Mouse (Mus musculus) brain, embryonic 14.5 days (tissue): ENCODE measurements around the gene Rab11fip2.

ENCODE experiments used
- CTCF ChIP-seq: fragments of 200-500 bp; IDR thresholded peaks from 2 replicates; pipeline ENCODE4 v1.5.1; 2012; ENCODE audit warnings: inconsistent platforms, mild to moderate bottlenecking, moderate library complexity, borderline replicate concordance; ENCODE audit not compliant: insufficient read depth, insufficient read length; ENCODE audit errors: extremely low read depth
- POLR2A ChIP-seq: fragments of 200-500 bp; IDR thresholded peaks from 2 replicates; pipeline ENCODE4 v1.6.1; 2012; ENCODE audit warnings: mild to moderate bottlenecking, inconsistent platforms, borderline replicate concordance; ENCODE audit not compliant: poor library complexity, insufficient read depth, insufficient read length, severe bottlenecking; ENCODE audit errors: extremely low read depth

DNA sequence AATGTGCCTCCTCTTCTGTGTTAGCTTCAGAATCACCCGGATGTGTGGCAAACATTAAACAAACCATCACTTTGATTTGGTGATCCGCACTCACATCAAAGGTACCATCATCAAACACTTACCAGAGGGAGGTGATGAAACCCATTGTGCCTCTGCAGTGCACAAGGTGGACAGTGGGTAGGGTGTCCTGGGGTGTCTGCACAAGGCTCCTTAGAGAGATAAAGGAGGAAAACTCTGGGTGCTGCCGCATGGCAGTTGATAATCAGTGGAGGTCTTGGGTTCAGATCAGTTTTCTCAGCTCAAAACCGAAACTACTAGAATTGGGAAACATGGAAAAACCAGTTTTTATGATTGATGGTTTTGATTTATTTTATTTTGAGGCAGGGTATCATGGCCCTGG is 54.1 kb downstream of the Rab11fip2 start:
- TF ChIP-seq POLR2A (no peak), CTCF (no peak)
